Mouse (Mus musculus) embryonic facial prominence, embryonic 14.5 days (tissue): ENCODE measurements around the gene Rgl2. TPM values are rescaled to one million over a fixed set of nuclear protein-coding genes. Genes with fewer than 3 reads are reported as not detected.
A peak's percentile ranks its signal among the peaks of the same experiment; 100 is the strongest.
"Not testable (repeated sequence)": the region's sequence is repeated elsewhere in the genome, so short reads cannot be mapped to it uniquely, and the experiment has no call there.

ENCODE experiments used
- ATAC-seq: fragments of 200-750 bp; cut with Nextera tagmentation; 2 replicates; pipeline ENCODE4 v1.8.0; 2017; ENCODE audit warnings: low read depth, moderate number of reproducible peaks, moderate TSS enrichment
- DNase-seq: peaks from one replicate; pipeline ENCODE4 v3.0.0-alpha.2; 2015; ENCODE audit warnings: low spot score
- H3K27ac ChIP-seq: fragments of 300-500 bp; sonication (generic); replicated peaks from 2 replicates; pipeline ENCODE4 v1.5.1; 2014; ENCODE audit warnings: low read depth, mild to moderate bottlenecking, low read length, moderate library complexity
- H3K27me3 ChIP-seq: fragments of 300-500 bp; sonication (generic); replicated peaks from 2 replicates; pipeline ENCODE4 v1.6.1; 2014; ENCODE audit warnings: low read length; ENCODE audit not compliant: control insufficient read depth, insufficient read depth
- H3K36me3 ChIP-seq: fragments of 300-500 bp; sonication (generic); 2 replicates; pipeline ENCODE4 v1.6.1; 2014; ENCODE audit warnings: low read length, mixed read lengths; ENCODE audit not compliant: control insufficient read depth, insufficient read depth
- H3K4me1 ChIP-seq: fragments of 300-500 bp; sonication (generic); 2 replicates; pipeline ENCODE4 v1.6.1; 2014; ENCODE audit warnings: antibody characterized with exemption, low read length; ENCODE audit not compliant: control insufficient read depth, insufficient read depth
- H3K4me2 ChIP-seq: fragments of 300-500 bp; sonication (generic); 2 replicates; pipeline ENCODE4 v1.6.1; 2014; ENCODE audit warnings: low read depth, mild to moderate bottlenecking, low read length, moderate library complexity, mixed read lengths
- H3K4me3 ChIP-seq: fragments of 300-500 bp; sonication (generic); 2 replicates; pipeline ENCODE4 v1.5.1; 2014; ENCODE audit warnings: low read depth, mild to moderate bottlenecking, low read length
- H3K9ac ChIP-seq: fragments of 300-500 bp; sonication (generic); 2 replicates; pipeline ENCODE4 v1.6.1; 2014; ENCODE audit warnings: low read depth, mild to moderate bottlenecking, low read length, moderate library complexity, mixed read lengths
- H3K9me3 ChIP-seq: fragments of 300-500 bp; sonication (generic); 2 replicates; pipeline ENCODE4 v1.6.1; 2016; ENCODE audit warnings: low read length; ENCODE audit not compliant: control insufficient read depth
- WGBS: fragments of 180-500 bp; shearing (Covaris S2); extraction: QIAGEN DNeasy Blood & Tissue Kit; methylation state at CpG from one replicate; pipeline ENCODE4 v1.1.7; 2014; 5-methylcytosine and 5-hydroxymethylcytosine counted together
- polyA plus RNA-seq: library from polyadenylated mRNA; unstranded; fragments of >200 nt; fragmentation: Nextera tagmentation; extraction: Ambion mirVana; gene quantifications from 2 replicates; pipeline ENCODE4 v1.2.1, GENCODE M21; 2014

Gene Rgl2
- polyA plus RNA-seq, 1 experiment from 2014 or later = 34.5 TPM

- 14% methylated on average over 7 of the region's 7 CpGs for WGBS
- H3K4me2 ChIP-seq = no peak overlapping the region
- DNase-seq = no peak
These were observed 36.9 kb upstream of the Rgl2 start for GRCm38 (mm10) chr17:33892429-33892828.

GRCm38 (mm10) chr17:33893011-33893410 is 36.3 kb upstream of the Rgl2 start:
- H3K36me3 ChIP-seq = not testable (repeated sequence)
- 74% methylated on average over 4 of the region's 4 CpGs for WGBS

More at GRCm38 (mm10) chr17:33892429-33892828, 36.9 kb upstream of the Rgl2 start:
- H3K9me3 ChIP-seq = no peaks in the 10 kb centered on the region
- peaks cover 9% of the 10 kb centered on the region; the same call in 1 of the 2 replicates for H3K4me1 ChIP-seq
- no peaks in the 10 kb centered on the region for H3K36me3 ChIP-seq
- no peak overlapping the region for H3K27ac ChIP-seq
- H3K27me3 ChIP-seq = no peaks in the 10 kb centered on the region
- no peak overlapping the region for H3K9ac ChIP-seq
- H3K4me3 ChIP-seq = no peak overlapping the region
- ATAC-seq = no peak

GRCm38 (mm10) chr17:33897114-33897794 is 32.1 kb upstream of the Rgl2 start:
- 39% methylated on average over 6 of the region's 6 CpGs for WGBS
- H3K27ac ChIP-seq = no peak overlapping the region
- ATAC-seq (no peak), DNase-seq (peak; percentile 60)
- no peaks in the 10 kb centered on the region for H3K27me3 ChIP-seq
- H3K4me2 ChIP-seq = no peak overlapping the region
- H3K4me3 ChIP-seq = no peak overlapping the region
- no peaks in the 10 kb centered on the region for H3K36me3 ChIP-seq
- H3K9ac ChIP-seq = no peak overlapping the region
- H3K9me3 ChIP-seq = no peaks in the 10 kb centered on the region
- no peaks in the 10 kb centered on the region for H3K4me1 ChIP-seq

More at GRCm38 (mm10) chr17:33893011-33893410, 36.3 kb upstream of the Rgl2 start:
- not testable (repeated sequence) for DNase-seq, ATAC-seq, H3K4me2 ChIP-seq, H3K4me1 ChIP-seq, H3K27me3 ChIP-seq, H3K4me3 ChIP-seq, H3K9ac ChIP-seq, H3K9me3 ChIP-seq, H3K27ac ChIP-seq

- not testable (repeated sequence) for H3K4me1 ChIP-seq, H3K27ac ChIP-seq, H3K4me3 ChIP-seq, H3K9ac ChIP-seq, H3K9me3 ChIP-seq, ATAC-seq, H3K36me3 ChIP-seq, H3K27me3 ChIP-seq, DNase-seq, H3K4me2 ChIP-seq
- WGBS = 78% methylated on average over 4 of the region's 4 CpGs
These were observed 31.1 kb upstream of the Rgl2 start for GRCm38 (mm10) chr17:33898193-33898592.

- Histone ChIP-seq H3K4me3 (no peak overlapping the region), H3K9me3 (no peaks in the 10 kb centered on the region), H3K27ac (no peak overlapping the region), H3K36me3 (no peaks in the 10 kb centered on the region), H3K4me1 (no peaks in the 10 kb centered on the region), H3K27me3 (no peaks in the 10 kb centered on the region), H3K4me2 (no peak overlapping the region), H3K9ac (no peak overlapping the region)
- 76% methylated on average over 4 of the region's 4 CpGs for WGBS
- ATAC-seq (no peak), DNase-seq (no peak)
These were observed 29.7 kb upstream of the Rgl2 start for GRCm38 (mm10) chr17:33899642-33900041.

- no peaks in the 10 kb centered on the region for H3K27me3 ChIP-seq
- no peak overlapping the region for H3K4me2 ChIP-seq
- ATAC-seq = no peak
- no peaks in the 10 kb centered on the region for H3K4me1 ChIP-seq
- no peak overlapping the region for H3K27ac ChIP-seq
- no peak for DNase-seq
- no peak overlapping the region; the same call in 1 of the 2 replicates for H3K9ac ChIP-seq
- no peaks in the 10 kb centered on the region for H3K36me3 ChIP-seq
- H3K9me3 ChIP-seq = no peaks in the 10 kb centered on the region
- WGBS = 61% methylated on average over 7 of the region's 7 CpGs
- no peak overlapping the region for H3K4me3 ChIP-seq
These were observed 28.9 kb upstream of the Rgl2 start for GRCm38 (mm10) chr17:33900281-33900988.

- Histone ChIP-seq H3K27ac (no peak overlapping the region), H3K4me3 (no peak overlapping the region), H3K9me3 (no peaks in the 10 kb centered on the region), H3K9ac (no peak overlapping the region), H3K36me3 (no peaks in the 10 kb centered on the region), H3K27me3 (no peaks in the 10 kb centered on the region), H3K4me2 (no peak overlapping the region), H3K4me1 (no peaks in the 10 kb centered on the region)
- WGBS = 85% methylated on average over 4 of the region's 4 CpGs
- DNase-seq = no peak
- ATAC-seq = no peak
These were observed 28.4 kb upstream of the Rgl2 start for GRCm38 (mm10) chr17:33900989-33901314.

GRCm38 (mm10) chr17:33901653-33902052 is 27.7 kb upstream of the Rgl2 start:
- ATAC-seq = no peak
- 62% methylated on average over 4 of the region's 4 CpGs for WGBS
- H3K4me2 ChIP-seq = no peak overlapping the region
- no peak overlapping the region for H3K4me3 ChIP-seq
- no peaks in the 10 kb centered on the region for H3K4me1 ChIP-seq
- no peaks in the 10 kb centered on the region for H3K27me3 ChIP-seq
- H3K27ac ChIP-seq = no peak overlapping the region
- no peak for DNase-seq
- no peaks in the 10 kb centered on the region for H3K36me3 ChIP-seq
- no peaks in the 10 kb centered on the region for H3K9me3 ChIP-seq
- no peak overlapping the region for H3K9ac ChIP-seq

GRCm38 (mm10) chr17:33902079-33902478 is 27.3 kb upstream of the Rgl2 start:
- WGBS = 80% methylated on average over 4 of the region's 4 CpGs
- Histone ChIP-seq H3K36me3 (no peaks in the 10 kb centered on the region), H3K4me1 (no peaks in the 10 kb centered on the region), H3K27ac (no peak overlapping the region), H3K9me3 (no peaks in the 10 kb centered on the region), H3K9ac (no peak overlapping the region), H3K4me2 (no peak overlapping the region), H3K4me3 (no peak overlapping the region), H3K27me3 (no peaks in the 10 kb centered on the region)
- no peak for ATAC-seq
- DNase-seq = no peak
